Mouse (Mus musculus) midbrain, embryonic 10.5 days (tissue): ENCODE measurements around the gene Tbrg4. TPM values are rescaled to one million over a fixed set of nuclear protein-coding genes. Genes with fewer than 3 reads are reported as not detected.
A peak's percentile ranks its signal among the peaks of the same experiment; 100 is the strongest.

Experiments used
- DNase-seq: peaks from one replicate; pipeline ENCODE4 v3.0.0-alpha.2; 2017; ENCODE audit warnings: low spot score
- H3K27ac ChIP-seq: fragments of 300-500 bp; sonication (generic); replicated peaks from 2 replicates; pipeline ENCODE4 v1.5.1; 2016; ENCODE audit warnings: mild to moderate bottlenecking
- H3K27me3 ChIP-seq: fragments of 300-500 bp; sonication (generic); 2 replicates; pipeline ENCODE4 v1.6.1; 2016; ENCODE audit warnings: low read depth, mild to moderate bottlenecking; ENCODE audit not compliant: poor library complexity, severe bottlenecking
- H3K36me3 ChIP-seq: fragments of 300-500 bp; sonication (generic); 2 replicates; pipeline ENCODE4 v1.6.1; 2016; ENCODE audit warnings: mild to moderate bottlenecking, moderate library complexity
- H3K4me1 ChIP-seq: fragments of 300-500 bp; sonication (generic); 2 replicates; pipeline ENCODE4 v1.6.1; 2016
- H3K4me3 ChIP-seq: fragments of 300-500 bp; sonication (generic); 2 replicates; pipeline ENCODE4 v1.5.1; 2016; ENCODE audit warnings: mild to moderate bottlenecking, moderate library complexity
- H3K9me3 ChIP-seq: fragments of 300-500 bp; sonication (generic); replicated peaks from 2 replicates; pipeline ENCODE4 v1.6.1; 2016; ENCODE audit warnings: mild to moderate bottlenecking
- WGBS: fragments of 180-500 bp; shearing (Covaris S2); methylation state at CpG from one replicate; pipeline ENCODE4 v1.1.7; 2016; 5-methylcytosine and 5-hydroxymethylcytosine counted together
- polyA plus RNA-seq: library from polyadenylated mRNA; unstranded; fragments of >200 nt; fragmentation: Nextera tagmentation; extraction: Ambion mirVana; gene quantifications from 2 replicates; pipeline ENCODE4 v1.2.1, GENCODE M21; 2016

The Tbrg4 gene
- polyA plus RNA-seq, 1 experiment from 2014 or later = 70.5 TPM

DNA sequence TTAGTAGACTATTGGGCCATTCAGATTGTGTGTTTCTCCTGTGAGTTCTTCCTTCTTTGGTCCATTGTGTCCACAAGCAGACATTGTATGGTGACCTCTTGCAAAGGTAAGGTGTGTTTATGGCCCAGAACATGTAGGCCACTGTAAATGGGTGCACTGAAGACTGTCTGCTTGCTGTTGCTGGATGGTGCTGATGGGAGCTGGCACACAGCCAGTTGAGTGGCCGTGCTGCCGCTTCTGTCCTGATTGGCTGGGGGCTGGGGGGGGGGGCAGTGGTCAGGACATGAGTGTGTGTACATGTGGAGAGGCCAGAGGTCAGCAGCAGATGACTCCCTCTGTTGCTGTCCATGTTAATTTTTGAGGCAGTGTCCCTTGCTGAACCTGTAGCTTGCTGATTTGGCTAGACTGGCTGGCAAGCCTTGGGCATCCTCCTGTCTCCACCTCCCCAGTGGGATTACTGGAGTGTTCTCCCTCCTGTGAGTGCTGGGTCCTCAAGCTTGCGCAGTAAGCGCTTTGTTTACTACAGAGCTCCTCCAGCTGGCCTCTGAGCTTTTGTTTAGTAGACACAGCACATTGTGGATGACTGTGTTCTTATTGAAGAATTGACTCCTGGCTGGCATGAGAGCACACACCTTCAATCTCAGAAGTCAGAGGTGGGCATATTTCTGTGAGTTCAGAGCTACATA, 45.7 kb downstream of the Tbrg4 start:
- H3K4me1 ChIP-seq = 0 out of 2 replicates have a peak, but pooled peaks cover 4% of the 10 kb centered on the region
- no peak overlapping the region for H3K4me3 ChIP-seq
- no peak overlapping the region for H3K27ac ChIP-seq
- no peak for DNase-seq
- 90% methylated on average over 4 of the region's 4 CpGs for WGBS
- peaks cover 74% of the 10 kb centered on the region for H3K36me3 ChIP-seq
- H3K27me3 ChIP-seq = no peaks in the 10 kb centered on the region
- H3K9me3 ChIP-seq = no peaks in the 10 kb centered on the region

DNA sequence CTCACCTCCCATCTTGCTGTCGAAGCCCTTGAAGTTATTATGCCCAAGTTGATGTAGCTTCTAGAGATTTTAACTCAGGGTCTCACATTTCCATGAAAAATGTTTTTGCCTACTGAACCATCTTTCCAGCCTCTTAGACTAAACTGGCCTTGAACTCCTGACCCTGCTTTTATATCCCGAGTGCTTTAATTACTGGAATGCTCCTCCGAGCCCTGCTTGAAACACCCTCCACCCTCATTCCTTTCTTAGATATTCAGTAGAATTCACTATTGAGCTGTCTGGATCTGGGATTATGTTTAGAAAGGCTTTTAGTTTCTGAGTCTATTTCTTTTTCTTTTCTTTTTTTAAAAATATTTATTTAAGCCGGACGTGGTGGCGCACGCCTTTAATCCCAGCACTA, 46.5 kb downstream of the Tbrg4 start:
- no peak overlapping the region for H3K4me3 ChIP-seq
- 92% methylated on average over 7 of the region's 7 CpGs for WGBS

DNA sequence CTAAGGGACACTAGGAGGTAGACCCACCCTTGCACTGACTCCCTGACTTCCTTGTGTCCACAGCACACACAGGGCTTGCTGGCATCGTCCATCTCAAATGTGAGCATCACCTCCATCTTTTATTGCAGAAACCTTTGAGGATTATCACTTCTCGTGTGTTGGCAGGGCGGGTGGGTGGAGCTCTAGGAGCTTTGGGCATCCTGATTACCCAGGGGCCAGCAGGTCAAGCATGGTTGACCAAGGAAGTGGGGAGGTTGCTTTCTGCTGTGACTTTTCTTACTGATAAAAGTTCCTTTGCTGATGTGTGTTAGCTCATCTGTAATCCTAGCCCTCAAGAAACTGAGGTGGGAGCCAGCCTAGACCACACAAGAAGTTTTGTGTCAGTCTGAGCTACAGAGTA, 49.7 kb downstream of the Tbrg4 start:
- Histone ChIP-seq H3K4me3 (no peak overlapping the region), H3K36me3 (peaks cover 81% of the 10 kb centered on the region), H3K27me3 (no peaks in the 10 kb centered on the region), H3K9me3 (no peaks in the 10 kb centered on the region), H3K4me1 (0 out of 2 replicates have a peak, but pooled peaks cover 4% of the 10 kb centered on the region), H3K27ac (no peak overlapping the region)
- no peak for DNase-seq
- 72% methylated on average over 3 of the region's 3 CpGs for WGBS

More for the DNA sequence above, 46.5 kb downstream of the Tbrg4 start:
- H3K27me3 ChIP-seq = no peaks in the 10 kb centered on the region
- no peak overlapping the region for H3K27ac ChIP-seq
- no peak for DNase-seq
- no peaks in the 10 kb centered on the region for H3K9me3 ChIP-seq
- 0 out of 2 replicates have a peak, but pooled peaks cover 4% of the 10 kb centered on the region for H3K4me1 ChIP-seq
- peaks cover 70% of the 10 kb centered on the region for H3K36me3 ChIP-seq

DNA sequence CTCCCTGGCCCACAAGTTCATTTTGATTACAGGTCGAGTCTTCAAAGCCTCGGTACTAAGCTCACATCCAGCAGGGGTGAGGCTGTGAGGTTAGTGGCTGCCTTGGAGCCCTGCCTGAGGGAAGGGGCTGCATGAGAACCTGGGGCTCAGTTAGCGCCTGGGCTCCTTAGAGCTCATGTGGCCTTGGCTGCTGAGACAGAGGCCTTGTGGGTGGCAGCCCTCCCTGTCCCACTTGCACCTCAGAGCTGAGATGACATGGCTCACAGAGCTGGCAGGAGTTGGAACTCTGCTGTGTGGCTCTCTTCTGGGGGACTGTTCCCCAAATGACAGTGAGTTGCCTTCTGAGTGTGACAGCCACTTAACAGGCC, 56.5 kb downstream of the Tbrg4 start:
- WGBS = 71% methylated on average over 3 of the region's 3 CpGs

DNA sequence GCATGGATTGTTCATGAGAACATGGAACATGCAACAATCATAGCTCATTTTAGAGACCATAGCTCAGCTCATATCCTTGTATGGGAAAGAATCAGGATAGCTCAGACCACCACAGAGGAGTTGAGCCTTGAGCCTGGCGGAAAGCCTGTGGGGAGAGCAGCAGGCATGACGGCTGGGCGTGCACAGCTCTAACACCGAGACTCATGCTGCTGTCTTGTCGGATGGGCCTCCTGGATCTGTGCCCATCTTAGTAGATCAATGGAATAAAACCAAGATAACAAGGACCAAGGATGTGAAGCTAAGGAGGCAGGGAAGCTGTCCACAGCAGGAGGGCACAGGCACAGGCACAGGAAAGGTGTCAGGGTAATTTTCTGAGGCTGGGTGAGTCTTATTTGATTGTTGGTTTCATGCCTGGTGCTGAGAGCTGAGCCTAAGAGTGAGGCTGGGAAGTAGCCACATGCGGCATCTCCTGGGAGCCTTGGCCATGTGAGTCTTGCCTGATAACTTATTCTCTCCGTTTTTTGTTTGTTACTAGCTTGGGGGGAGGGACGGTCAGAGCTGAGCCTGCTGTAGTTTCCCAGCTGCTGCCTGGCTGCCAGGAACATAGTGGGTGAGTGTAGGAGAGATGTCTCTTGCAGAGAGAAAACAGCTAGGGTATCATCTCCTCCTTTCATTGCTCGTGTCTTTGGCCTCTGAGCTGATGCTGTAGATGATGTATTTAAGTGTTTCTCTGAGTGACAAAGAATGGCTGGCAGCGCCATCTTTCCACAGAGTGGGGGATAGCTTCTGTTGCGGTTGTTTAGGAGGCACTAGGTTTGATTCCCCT, 57.1 kb downstream of the Tbrg4 start:
- Histone ChIP-seq H3K36me3 (peaks cover 59% of the 10 kb centered on the region), H3K9me3 (no peaks in the 10 kb centered on the region), H3K27me3 (no peaks in the 10 kb centered on the region), H3K4me1 (peaks cover 9% of the 10 kb centered on the region), H3K4me3 (no peak overlapping the region), H3K27ac (peak overlapping the region; percentile 55; the same call in 1 of the 2 replicates)
- 71% methylated on average over 11 of the region's 11 CpGs for WGBS
- DNase-seq = no peak

More for the DNA sequence above, 56.5 kb downstream of the Tbrg4 start:
- peaks cover 9% of the 10 kb centered on the region for H3K4me1 ChIP-seq
- DNase-seq = no peak
- no peaks in the 10 kb centered on the region for H3K9me3 ChIP-seq
- H3K27ac ChIP-seq = peak overlapping the region; percentile 55; the same call in 1 of the 2 replicates
- no peak overlapping the region for H3K4me3 ChIP-seq
- no peaks in the 10 kb centered on the region for H3K27me3 ChIP-seq
- peaks cover 56% of the 10 kb centered on the region for H3K36me3 ChIP-seq

DNA sequence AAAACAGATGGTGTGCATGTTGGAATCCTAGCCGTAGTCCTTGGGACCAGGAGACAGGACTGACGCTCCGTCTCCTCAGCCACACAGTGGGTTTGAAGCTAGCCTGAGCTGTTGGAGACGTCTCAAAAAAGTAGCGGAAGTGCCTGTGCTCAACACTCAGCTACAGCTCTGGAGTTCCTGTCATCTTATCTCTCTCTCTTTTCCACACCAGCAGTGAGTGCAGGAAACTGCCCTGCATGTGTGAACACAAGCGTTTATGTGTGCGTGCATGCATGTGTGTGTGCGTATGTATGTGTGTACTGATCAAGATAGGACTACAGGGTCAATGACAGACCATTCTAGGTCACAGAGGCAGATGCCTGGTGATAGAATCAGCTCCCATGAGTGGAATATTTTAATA, 57.9 kb downstream of the Tbrg4 start:
- H3K9me3 ChIP-seq = no peaks in the 10 kb centered on the region
- DNase-seq = no peak
- no peak overlapping the region for H3K27ac ChIP-seq
- H3K36me3 ChIP-seq = peaks cover 59% of the 10 kb centered on the region
- H3K4me1 ChIP-seq = peaks cover 9% of the 10 kb centered on the region
- no peaks in the 10 kb centered on the region for H3K27me3 ChIP-seq
- 92% methylated on average over 8 of the region's 8 CpGs for WGBS
- no peak overlapping the region for H3K4me3 ChIP-seq

DNA sequence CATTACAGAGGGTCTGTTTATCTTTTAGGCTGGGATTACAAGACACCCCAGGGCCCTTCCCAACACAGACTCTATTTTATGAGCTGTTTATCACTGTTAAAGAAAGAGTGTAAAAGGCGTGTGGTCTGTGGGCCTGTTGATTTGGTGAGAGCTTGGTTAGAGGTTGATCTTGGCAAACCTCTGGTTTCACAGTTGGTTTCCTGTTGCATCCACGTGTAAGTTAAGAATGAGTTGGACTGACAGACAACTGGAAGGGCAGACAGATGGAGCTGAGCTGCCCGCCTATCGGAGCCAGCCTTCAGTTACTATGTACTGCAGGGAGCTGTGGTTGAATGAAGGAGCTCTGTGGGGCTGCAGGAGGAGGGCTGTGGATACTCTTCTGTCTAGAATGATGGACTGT, 59.4 kb downstream of the Tbrg4 start:
- Histone ChIP-seq H3K27ac (no peak overlapping the region), H3K4me1 (peaks cover 9% of the 10 kb centered on the region), H3K27me3 (no peaks in the 10 kb centered on the region), H3K4me3 (no peak overlapping the region), H3K9me3 (no peaks in the 10 kb centered on the region), H3K36me3 (peaks cover 55% of the 10 kb centered on the region)
- DNase-seq = no peak
- WGBS = 92% methylated on average over 4 of the region's 4 CpGs

Other genes with a start within 250 kb of the Tbrg4 start
- 13.8 and 18.6 TPM in 2 replicates for gene Zmiz2, start 237.0 kb downstream of the Tbrg4 start, polyA plus RNA-seq
- 5,494 and 6,336 TPM in 2 replicates for gene Ppia, start 210.6 kb downstream of the Tbrg4 start, polyA plus RNA-seq
- gene H2afv, start 181.6 kb downstream of the Tbrg4 start, polyA plus RNA-seq = 961 and 1,033 TPM in 2 replicates
- gene Purb, start 150.2 kb downstream of the Tbrg4 start, polyA plus RNA-seq = 15.1 and 15.5 TPM in 2 replicates
- 0.86 and 0.87 TPM in 2 replicates for gene Myo1g, start 105.1 kb downstream of the Tbrg4 start, polyA plus RNA-seq
- gene Ccm2, start 79.2 kb downstream of the Tbrg4 start, polyA plus RNA-seq = 106 and 108 TPM in 2 replicates
- 17.2 and 39.7 TPM in 2 replicates for gene Nacad, start 20.0 kb downstream of the Tbrg4 start, polyA plus RNA-seq
- not detected in 2 replicates for gene Wap, start 12.6 kb upstream of the Tbrg4 start, polyA plus RNA-seq
- gene Ramp3, start 32.5 kb upstream of the Tbrg4 start, polyA plus RNA-seq = 5.6 and 7.1 TPM in 2 replicates
- gene Gm11983, start 211.6 kb upstream of the Tbrg4 start, polyA plus RNA-seq = not detected in 2 replicates